Mouse (Mus musculus) liver, postnatal 0 days (tissue): ENCODE measurements around the gene Fam169b.

Experiments
- CTCF ChIP-seq: sonication (generic); IDR thresholded peaks from 2 replicates; pipeline ENCODE4 v1.5.1; 2016; ENCODE audit warnings: antibody characterized with exemption, low read depth
- EP300 ChIP-seq: IDR thresholded peaks from 2 replicates; pipeline ENCODE4 v1.6.1; 2016; ENCODE audit warnings: antibody characterized with exemption, low read depth, mild to moderate bottlenecking

- TF ChIP-seq EP300 (no peak), CTCF (no peak)
Measured at GRCm38 (mm10) chr7:68286526-68287481, 13.2 kb downstream of the Fam169b start.
